Mouse (Mus musculus): Measurements from ENCODE around the gene Trim30c. TPM values are rescaled to one million over a fixed set of nuclear protein-coding genes. Genes with fewer than 3 reads are reported as not detected.
"Not testable (repeated sequence)": the region's sequence is repeated elsewhere in the genome, so short reads cannot be mapped to it uniquely, and the experiment has no call there.

Trim30c gene
- polyA plus RNA-seq, 1 experiment: 0.51 TPM

GRCm38 (mm10) chr7:104366339-104366738, 34.3 kb downstream of the Trim30c start:
- Histone ChIP-seq H3K36me3 (ENCODE audit: control insufficient read depth, insufficient read depth, low read length) (peaks cover 11% of the 10 kb centered on the region), H3K27ac (ENCODE audit: insufficient read depth, low read length) (no peak overlapping the region), H3K4me1 (ENCODE audit: control insufficient read depth, insufficient read depth, insufficient read length) (peaks cover 3% of the 10 kb centered on the region; the same call in 1 of the 2 replicates), H3K4me3 (ENCODE audit: extremely low read depth, insufficient read depth, insufficient read length) (no peak overlapping the region), H3K27me3 (ENCODE audit: control insufficient read depth, insufficient read depth, low read length) (no peaks in the 10 kb centered on the region)
- DNase-seq (ENCODE audit: low read depth in 1 of 2, low spot score in 2 of 2): no peak
- TF ChIP-seq POLR2A (IDR thresholded peaks at IDR 0.05; ENCODE audit: low read depth, low read length): no peak

DNA sequence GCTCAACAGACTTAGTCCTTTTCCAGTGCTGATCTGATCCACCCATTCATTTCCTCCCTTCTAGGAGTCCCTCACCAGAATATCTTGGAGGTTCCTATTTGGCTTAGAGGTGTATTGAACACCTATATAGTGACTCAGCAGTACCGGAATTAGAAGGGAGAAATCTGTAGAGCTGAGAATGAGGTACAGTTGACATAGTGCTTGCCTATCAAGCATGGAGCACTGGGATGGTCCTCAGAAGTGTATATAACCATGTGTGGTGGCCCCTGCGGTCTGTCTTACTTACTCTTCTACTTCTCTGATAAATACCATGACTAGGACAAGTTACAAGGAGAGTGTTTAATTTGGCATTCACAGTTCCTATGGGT, 47.1 kb downstream of the Trim30c start:
- no peak overlapping the region for H3K4me3 ChIP-seq (ENCODE audit: extremely low read depth, insufficient read depth, insufficient read length)
- DNase-seq (ENCODE audit: low read depth in 1 of 2, low spot score in 2 of 2): no peak

GRCm38 (mm10) chr7:104352717-104353599, 47.7 kb downstream of the Trim30c start, which contains the start of gene Trim12c:
Gene Trim12c, minus strand, starts transcription at chr7:104353362.
- peak; percentile 75 to 87 for DNase-seq (ENCODE audit: low read depth in 1 of 2, low spot score in 2 of 2)
- H3K4me1 ChIP-seq (ENCODE audit: control insufficient read depth, insufficient read depth, insufficient read length): peaks cover 2% of the 10 kb centered on the region
- no peak; the same call in 1 of the 2 replicates for TF ChIP-seq POLR2A (IDR thresholded peaks at IDR 0.05; ENCODE audit: low read depth, low read length)
- no peak for TF ChIP-seq CTCF (IDR thresholded peaks at IDR 0.05; ENCODE audit: extremely low read depth, insufficient read depth, insufficient read length, insufficient replicate concordance)
- H3K27ac ChIP-seq (ENCODE audit: insufficient read depth, low read length): peak within 1 kb of the TSS; percentile 80
- no peaks in the 10 kb centered on the region for H3K27me3 ChIP-seq (ENCODE audit: control insufficient read depth, insufficient read depth, low read length)
- peak within 1 kb of the TSS; percentile 52 for H3K4me3 ChIP-seq (ENCODE audit: extremely low read depth, insufficient read depth, insufficient read length)
- WGBS: 1% methylated on average over 14 of the region's 14 CpGs
- H3K36me3 ChIP-seq (ENCODE audit: control insufficient read depth, insufficient read depth, low read length): no peaks in the 10 kb centered on the region; the same call in 1 of the 2 replicates

More for the DNA sequence above, 47.1 kb downstream of the Trim30c start:
- 75% methylated on average over 2 of the region's 2 CpGs for WGBS
- peaks cover 2% of the 10 kb centered on the region for H3K4me1 ChIP-seq (ENCODE audit: control insufficient read depth, insufficient read depth, insufficient read length)
- no peaks in the 10 kb centered on the region for H3K27me3 ChIP-seq (ENCODE audit: control insufficient read depth, insufficient read depth, low read length)
- H3K36me3 ChIP-seq (ENCODE audit: control insufficient read depth, insufficient read depth, low read length): no peaks in the 10 kb centered on the region; the same call in 1 of the 2 replicates
- no peak for TF ChIP-seq POLR2A (IDR thresholded peaks at IDR 0.05; ENCODE audit: low read depth, low read length)
- no peak for TF ChIP-seq CTCF (IDR thresholded peaks at IDR 0.05; ENCODE audit: extremely low read depth, insufficient read depth, insufficient read length, insufficient replicate concordance)
- peak overlapping the region; percentile 30; the same call in 1 of the 2 replicates for H3K27ac ChIP-seq (ENCODE audit: insufficient read depth, low read length)

DNA sequence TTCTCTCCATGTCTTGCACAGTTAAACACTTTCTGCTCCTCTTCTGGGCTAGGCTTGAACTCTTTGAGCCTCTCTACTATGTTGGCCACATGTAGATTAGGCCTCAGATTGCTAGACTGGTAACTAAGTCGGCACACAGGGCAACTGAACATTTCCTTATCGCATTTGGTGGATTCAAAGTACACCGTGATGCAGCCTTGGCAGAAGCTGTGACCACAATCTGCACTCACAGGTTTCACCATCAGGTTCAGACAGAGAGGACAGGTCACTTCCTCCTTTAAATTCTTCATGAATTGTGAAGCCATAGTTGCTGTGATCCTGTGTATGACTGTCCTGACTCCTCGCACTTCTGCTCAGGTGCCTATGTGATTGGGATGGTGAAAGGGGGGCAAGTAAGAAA, 52.6 kb downstream of the Trim30c start:
- H3K36me3 ChIP-seq (ENCODE audit: control insufficient read depth, insufficient read depth, low read length): peaks cover 12% of the 10 kb centered on the region
- not testable (repeated sequence) for H3K27me3 ChIP-seq (ENCODE audit: control insufficient read depth, insufficient read depth, low read length); H3K4me3 ChIP-seq (ENCODE audit: extremely low read depth, insufficient read depth, insufficient read length); H3K27ac ChIP-seq (ENCODE audit: insufficient read depth, low read length); DNase-seq (ENCODE audit: low read depth in 1 of 2, low spot score in 2 of 2); H3K4me1 ChIP-seq (ENCODE audit: control insufficient read depth, insufficient read depth, insufficient read length)
- WGBS: 60% methylated on average over 4 of the region's 4 CpGs

GRCm38 (mm10) chr7:104340744-104341143, 59.9 kb downstream of the Trim30c start:
- WGBS: 91% methylated on average over 4 of the region's 4 CpGs
- H3K4me3 ChIP-seq (ENCODE audit: extremely low read depth, insufficient read depth, insufficient read length): not testable (repeated sequence)

GRCm38 (mm10) chr7:104335547-104335946, 65.1 kb downstream of the Trim30c start:
- not testable (repeated sequence) for H3K4me1 ChIP-seq (ENCODE audit: control insufficient read depth, insufficient read depth, insufficient read length); H3K4me3 ChIP-seq (ENCODE audit: extremely low read depth, insufficient read depth, insufficient read length); DNase-seq (ENCODE audit: low read depth in 1 of 2, low spot score in 2 of 2); H3K27ac ChIP-seq (ENCODE audit: insufficient read depth, low read length); H3K36me3 ChIP-seq (ENCODE audit: control insufficient read depth, insufficient read depth, low read length); H3K27me3 ChIP-seq (ENCODE audit: control insufficient read depth, insufficient read depth, low read length)
- WGBS: 88% methylated on average over 3 of the region's 3 CpGs

More at GRCm38 (mm10) chr7:104340744-104341143, 59.9 kb downstream of the Trim30c start:
- not testable (repeated sequence) for H3K4me1 ChIP-seq (ENCODE audit: control insufficient read depth, insufficient read depth, insufficient read length); H3K27me3 ChIP-seq (ENCODE audit: control insufficient read depth, insufficient read depth, low read length); DNase-seq (ENCODE audit: low read depth in 1 of 2, low spot score in 2 of 2); H3K27ac ChIP-seq (ENCODE audit: insufficient read depth, low read length)
- peaks cover 10% of the 10 kb centered on the region for H3K36me3 ChIP-seq (ENCODE audit: control insufficient read depth, insufficient read depth, low read length)

Other genes starting within 250 kb of the Trim30c start
- not detected in 2 replicates for gene Olfm5, start 236.0 kb downstream of the Trim30c start, polyA plus RNA-seq (2012; rRNA removed)
- not detected in 2 replicates for gene Olfr648, start 217.4 kb downstream of the Trim30c start, polyA plus RNA-seq (2012; rRNA removed)
- gene Olfr649, start 204.9 kb downstream of the Trim30c start, polyA plus RNA-seq (2012; rRNA removed): not detected in 2 replicates
- gene Trim6, start 182.0 kb downstream of the Trim30c start, polyA plus RNA-seq (2012; rRNA removed): 0.34 and 0.36 TPM in 2 replicates
- 13.5 and 14.5 TPM in 2 replicates for gene Trim34a, start 156.4 kb downstream of the Trim30c start, polyA plus RNA-seq (2012; rRNA removed)
- 1.7 and 1.8 TPM in 2 replicates for gene Trim5, start 112.7 kb downstream of the Trim30c start, polyA plus RNA-seq (2012; rRNA removed)
- 6.2 and 7.5 TPM in 2 replicates for gene Trim12a, start 85.4 kb downstream of the Trim30c start, polyA plus RNA-seq (2012; rRNA removed)
- 5.7 and 6.7 TPM in 2 replicates for gene Trim34b, start 71.4 kb downstream of the Trim30c start, polyA plus RNA-seq (2012; rRNA removed)
- 4.9 and 5.0 TPM in 2 replicates for gene Trim12c, start 47.5 kb downstream of the Trim30c start, polyA plus RNA-seq (2012; rRNA removed)
- 2.8 and 3.5 TPM in 2 replicates for gene Trim30b, start 31.0 kb downstream of the Trim30c start, polyA plus RNA-seq (2012; rRNA removed)
- 8.1 and 8.8 TPM in 2 replicates for gene Trim30a, start 64.4 kb upstream of the Trim30c start, polyA plus RNA-seq (2012; rRNA removed)
- gene Trim30d, start 107.0 kb upstream of the Trim30c start, polyA plus RNA-seq (2012; rRNA removed): 2.8 and 2.9 TPM in 2 replicates
- gene Olfr651, start 149.3 kb upstream of the Trim30c start, polyA plus RNA-seq (2012; rRNA removed): not detected in 2 replicates
- not detected in 2 replicates for gene Olfr652, start 160.1 kb upstream of the Trim30c start, polyA plus RNA-seq (2012; rRNA removed)
- gene Olfr653, start 176.5 kb upstream of the Trim30c start, polyA plus RNA-seq (2012; rRNA removed): not detected in 2 replicates
- not detected in 2 replicates for gene Olfr654, start 186.2 kb upstream of the Trim30c start, polyA plus RNA-seq (2012; rRNA removed)
- not detected in 2 replicates for gene Olfr655, start 200.9 kb upstream of the Trim30c start, polyA plus RNA-seq (2012; rRNA removed)
- gene Olfr656, start 213.1 kb upstream of the Trim30c start, polyA plus RNA-seq (2012; rRNA removed): not detected in 2 replicates
- gene Olfr657, start 224.0 kb upstream of the Trim30c start, polyA plus RNA-seq (2012; rRNA removed): not detected in 2 replicates
- 0.05 and 0.06 TPM in 2 replicates for gene Olfr658, start 246.5 kb upstream of the Trim30c start, polyA plus RNA-seq (2012; rRNA removed)